Mouse (Mus musculus): ENCODE results near the gene Ttll5.

- TF ChIP-seq CTCF (IDR thresholded peaks at IDR 0.05; ENCODE audit: low read depth) (no peak), EP300 (optimal IDR thresholded peaks at IDR 0.05) (no peak)
These were observed 214.6 kb downstream of the Ttll5 start for GRCm38 (mm10) chr12:86039078-86039477.

All from stomach, postnatal 0 days (tissue).